Mouse (Mus musculus): ENCODE data around the gene Agap3. TPM values are rescaled to one million over a fixed set of nuclear protein-coding genes. Genes with fewer than 3 reads are reported as not detected.
A peak's percentile ranks its signal among the peaks of the same experiment; 100 is the strongest.

Agap3 gene
- total and polyA plus RNA-seq, 3 experiments = 116 to 203 (median 138) TPM

DNA sequence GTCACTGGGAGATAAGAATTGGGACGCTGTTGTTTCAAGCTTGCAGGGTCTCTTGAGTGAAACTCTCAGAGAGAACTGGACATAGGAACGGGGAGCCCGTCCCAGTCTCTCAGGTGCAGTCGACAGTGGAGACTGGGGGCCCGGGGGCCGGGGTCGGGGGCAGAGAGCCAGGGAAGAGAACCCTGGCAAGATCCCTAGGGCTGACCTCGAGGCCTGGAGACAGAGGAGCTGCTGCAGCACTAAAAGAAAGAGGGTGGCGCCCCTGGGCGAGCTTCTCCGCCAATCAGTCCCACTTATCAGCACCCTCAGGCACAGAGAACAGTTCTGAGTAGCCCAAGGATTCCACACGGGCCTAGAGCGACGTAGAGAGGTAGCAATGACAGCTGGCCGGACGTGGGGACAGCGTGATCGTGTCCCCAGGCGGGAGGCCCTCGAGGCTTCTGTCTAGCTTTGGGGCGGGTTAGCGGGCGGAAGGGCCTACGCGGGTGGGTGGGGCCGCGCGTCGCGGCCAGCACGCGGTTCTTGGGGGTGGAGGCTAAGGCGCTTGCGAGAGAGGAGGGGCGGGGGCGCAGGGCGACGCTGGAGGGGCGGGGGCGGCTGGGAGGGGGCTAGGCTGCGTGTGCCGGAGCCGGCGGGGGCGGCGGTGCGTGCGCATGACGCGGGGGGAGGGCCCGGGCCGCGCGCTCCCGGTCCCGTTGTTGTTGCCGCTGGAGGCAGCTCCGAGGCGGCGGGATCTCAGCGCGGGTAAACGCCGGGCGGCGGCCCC is 530 bp upstream of the Agap3 start:
- Histone ChIP-seq H3K36me3 (ENCODE audit: control insufficient read depth in 1 of 2, insufficient read depth in 2 of 2, low read length in 2 of 2) (peaks cover 0 to 24% of the 10 kb centered on the region in 2 experiments; a peak in 2 of 4 replicates), H3K9ac (ENCODE audit: control insufficient read depth, low read depth, low read length, poor library complexity, severe bottlenecking) (peak overlapping the region; percentile 87), H3K4me3 (ENCODE audit: control insufficient read depth in 1 of 2, insufficient read depth in 1 of 2, low read depth in 2 of 2, low read length in 2 of 2) (peak overlapping the region; percentile 77 to 98), H3K4me1 (ENCODE audit: control insufficient read depth in 1 of 2, insufficient read depth in 2 of 2, low read length in 2 of 2) (peaks cover 11 to 24% of the 10 kb centered on the region in 2 experiments), H3K9me3 (replicated peaks; ENCODE audit: insufficient read depth, low read length) (no peaks in the 10 kb centered on the region), H3K27me3 (ENCODE audit: control insufficient read depth in 1 of 2, insufficient read depth in 2 of 2, low read length in 2 of 2) (no peaks in the 10 kb centered on the region), H3K27ac (ENCODE audit: control insufficient read depth, low read depth, low read length) (peak overlapping the region; percentile 88), H3K79me2 (ENCODE audit: control insufficient read depth, insufficient read depth, low read length, poor library complexity) (peaks cover 49% of the 10 kb centered on the region)
- TF ChIP-seq MXI1 (IDR thresholded peaks at IDR 0.05; ENCODE audit: low read depth, low read length) (peak; percentile 89), RAD21 (IDR thresholded peaks at IDR 0.05; ENCODE audit: low read depth, low read length) (no peak), NRF1 (IDR thresholded peaks at IDR 0.05; ENCODE audit: insufficient read depth, low read depth, low read length, poor library complexity, severe bottlenecking) (peak; percentile 68), TCF12 (IDR thresholded peaks at IDR 0.05; ENCODE audit: low read depth, low read length) (peak; percentile 54; the same call in 1 of the 2 replicates), RCOR1 (IDR thresholded peaks at IDR 0.05; ENCODE audit: low read depth, low read length) (no peak), TBP (IDR thresholded peaks at IDR 0.05; ENCODE audit: low read depth, low read length) (peak; percentile 41; the same call in 1 of the 2 replicates), MYC (IDR thresholded peaks at IDR 0.05; ENCODE audit: low read depth, low read length) (peak; percentile 80), KAT2A (conservative IDR thresholded peaks at IDR 0.05; ENCODE audit: low read depth, low read length) (no peak; the same call in 1 of the 2 replicates), E2F4 (IDR thresholded peaks at IDR 0.05; ENCODE audit: borderline replicate concordance, low read depth, low read length) (peak; percentile 19; the same call in 1 of the 2 replicates), MAFK (IDR thresholded peaks at IDR 0.05; ENCODE audit: borderline replicate concordance, low read depth, low read length) (no peak), JUND (IDR thresholded peaks at IDR 0.05; ENCODE audit: low read depth, low read length) (no peak), CTCF (IDR thresholded peaks at IDR 0.05 in 2 of 3, conservative IDR thresholded peaks at IDR 0.05 in 1 of 3; ENCODE audit: control insufficient read depth in 1 of 3, insufficient read depth in 1 of 3, low read depth in 2 of 3, low read length in 3 of 3, poor library complexity in 1 of 3, severe bottlenecking in 1 of 3) (no peak), CHD2 (IDR thresholded peaks at IDR 0.05; ENCODE audit: low read length) (no peak), ETS1 (IDR thresholded peaks at IDR 0.05; ENCODE audit: low read depth, low read length) (peak; percentile 39; the same call in 1 of the 2 replicates), UBTF (IDR thresholded peaks at IDR 0.05; ENCODE audit: borderline replicate concordance, insufficient read depth, low read depth, low read length) (no peak), MEF2A (IDR thresholded peaks at IDR 0.05; ENCODE audit: extremely low read depth, insufficient replicate concordance, low read depth, low read length, poor library complexity, severe bottlenecking) (peak; percentile 22; the same call in 1 of the 2 replicates), MAZ (IDR thresholded peaks at IDR 0.05; ENCODE audit: low read depth, low read length) (peak; percentile 64; the same call in 1 of the 2 replicates), ZMIZ1 (IDR thresholded peaks at IDR 0.05; ENCODE audit: low read depth, low read length) (peak; percentile 91), SIN3A (IDR thresholded peaks at IDR 0.05; ENCODE audit: low read length) (peak; percentile 81), BHLHE40 (IDR thresholded peaks at IDR 0.05; ENCODE audit: borderline replicate concordance, low read depth, low read length) (peak; percentile 43; the same call in 1 of the 2 replicates), MAX (IDR thresholded peaks at IDR 0.05; ENCODE audit: low read length) (peak; percentile 82), GATA1 (IDR thresholded peaks at IDR 0.05; ENCODE audit: low read depth, low read length) (no peak), USF1 (IDR thresholded peaks at IDR 0.05; ENCODE audit: low read depth, low read length) (peak; percentile 56), TAL1 (IDR thresholded peaks at IDR 0.05; ENCODE audit: low read length) (no peak), HCFC1 (IDR thresholded peaks at IDR 0.05; ENCODE audit: low read depth, low read length) (peak; percentile 71), SMC3 (IDR thresholded peaks at IDR 0.05; ENCODE audit: low read depth, low read length) (no peak), POLR2AphosphoS2 (IDR thresholded peaks at IDR 0.05; ENCODE audit: low read length) (peak; percentile 78), NELFE (IDR thresholded peaks at IDR 0.05; ENCODE audit: low read depth, low read length) (peak; percentile 92), ELF1 (IDR thresholded peaks at IDR 0.05; ENCODE audit: low read depth, low read length) (peak; percentile 61), EP300 (IDR thresholded peaks at IDR 0.05; ENCODE audit: low read depth in 1 of 2, low read length in 2 of 2) (0 out of 4 replicates have a peak, but pooled peaks of 1 of the 2 experiments have one; percentile 22), POLR2A (IDR thresholded peaks at IDR 0.05; ENCODE audit: control insufficient read depth in 1 of 2, insufficient read depth in 1 of 2, low read depth in 1 of 2, low read length in 2 of 2, poor library complexity in 1 of 2) (peak; percentile 89)
- peak; percentile 97 for DNase-seq (ENCODE audit: low read depth, low spot score)
